Mouse (Mus musculus) C2C12 (cell line): Measurements from ENCODE around the gene Thrb. TPM values are rescaled to one million over a fixed set of nuclear protein-coding genes. Genes with fewer than 3 reads are reported as not detected.

Source experiments
- H3K27me3 ChIP-seq: one replicate; pipeline ENCODE4 v1.6.1; 2011; ENCODE audit not compliant: control insufficient read depth, insufficient read depth, insufficient read length
- H3K36me3 ChIP-seq: one replicate; pipeline ENCODE4 v1.6.1; 2011; ENCODE audit not compliant: control insufficient read depth, insufficient read depth
- H3K4me3 ChIP-seq: one replicate; pipeline ENCODE4 v1.5.1; 2011; ENCODE audit warnings: mild to moderate bottlenecking, control low read depth; ENCODE audit not compliant: poor library complexity, insufficient read depth, severe bottlenecking
- H3K79me2 ChIP-seq: one replicate; pipeline ENCODE4 v1.6.1; 2011; ENCODE audit not compliant: control insufficient read depth, insufficient read depth
- H3K79me3 ChIP-seq: one replicate; pipeline ENCODE4 v1.6.1; 2011; ENCODE audit warnings: low read depth, control low read depth
- H3ac ChIP-seq: one replicate; pipeline ENCODE3; 2011; ENCODE audit warnings: low read depth; ENCODE audit not compliant: control insufficient read depth, insufficient read length
- CEBPB ChIP-seq: IDR thresholded peaks from one replicate; pipeline ENCODE4 v1.6.1; 2011; ENCODE audit warnings: low read depth, mild to moderate bottlenecking, control low read depth, moderate library complexity
- CTCF ChIP-seq: IDR thresholded peaks from one replicate; pipeline ENCODE4 v1.5.1; 2011; ENCODE audit not compliant: control insufficient read depth, insufficient read depth, insufficient read length
- FOSL1 ChIP-seq: IDR thresholded peaks from one replicate; pipeline ENCODE4 v1.8.0; 2011; ENCODE audit warnings: mild to moderate bottlenecking, low read length; ENCODE audit not compliant: poor library complexity, insufficient read depth, severe bottlenecking
- MAX ChIP-seq: IDR thresholded peaks from one replicate; pipeline ENCODE4 v1.6.1; 2011; ENCODE audit warnings: mild to moderate bottlenecking, control low read depth
- MYOD1 ChIP-seq: IDR thresholded peaks from one replicate; pipeline ENCODE4 v1.6.1; 2011; ENCODE audit warnings: low read depth; ENCODE audit not compliant: control insufficient read depth, insufficient read length
- MYOG ChIP-seq: IDR thresholded peaks from one replicate; pipeline ENCODE4 v1.6.1; 2011; ENCODE audit not compliant: control insufficient read depth, insufficient read length; ENCODE audit errors: extremely low read depth
- USF1 ChIP-seq: IDR thresholded peaks from one replicate; pipeline ENCODE4 v1.6.1; 2011; ENCODE audit warnings: low read depth, mild to moderate bottlenecking, control low read depth, moderate library complexity
- polyA plus RNA-seq: library from polyadenylated mRNA; unstranded; fragments of >200 nt; fragmentation: generic; extraction: Trizol; gene quantifications from one replicate; pipeline ENCODE4 v1.2.1, GENCODE M21; 2012; ENCODE audit warnings: missing spikeins

Gene Thrb
- polyA plus RNA-seq, 1 experiment, result 0.01 TPM

DNA sequence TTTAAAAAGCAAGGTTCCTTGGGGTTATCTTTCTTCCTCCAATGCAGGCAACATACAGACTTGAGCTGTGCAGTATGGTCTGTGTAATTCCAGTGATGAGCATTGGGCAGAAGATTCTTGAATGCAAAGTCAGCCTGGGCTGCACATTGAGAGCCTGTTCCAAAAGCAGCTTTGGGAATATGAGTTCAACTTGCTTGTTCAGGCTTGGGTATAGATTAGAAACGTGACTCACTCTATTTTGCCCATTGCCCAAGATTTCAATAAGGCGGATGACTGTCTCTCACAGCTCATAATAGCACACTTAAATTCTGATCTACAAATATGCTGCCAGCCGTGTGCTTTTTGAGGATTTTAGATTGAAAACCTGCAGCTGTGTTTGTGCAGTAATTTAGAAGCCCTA, 18.3 kb upstream of the Thrb start:
- no peak overlapping the region for H3ac ChIP-seq
- H3K27me3 ChIP-seq, result no peaks in the 10 kb centered on the region
- no peak overlapping the region for H3K4me3 ChIP-seq
- TF ChIP-seq USF1 (no peak), FOSL1 (no peak), CTCF (no peak), MYOD1 (no peak), MAX (no peak), MYOG (no peak), CEBPB (no peak)
- H3K79me3 ChIP-seq, result no peaks in the 10 kb centered on the region
- H3K36me3 ChIP-seq, result no peaks in the 10 kb centered on the region
- H3K79me2 ChIP-seq, result no peaks in the 10 kb centered on the region

DNA sequence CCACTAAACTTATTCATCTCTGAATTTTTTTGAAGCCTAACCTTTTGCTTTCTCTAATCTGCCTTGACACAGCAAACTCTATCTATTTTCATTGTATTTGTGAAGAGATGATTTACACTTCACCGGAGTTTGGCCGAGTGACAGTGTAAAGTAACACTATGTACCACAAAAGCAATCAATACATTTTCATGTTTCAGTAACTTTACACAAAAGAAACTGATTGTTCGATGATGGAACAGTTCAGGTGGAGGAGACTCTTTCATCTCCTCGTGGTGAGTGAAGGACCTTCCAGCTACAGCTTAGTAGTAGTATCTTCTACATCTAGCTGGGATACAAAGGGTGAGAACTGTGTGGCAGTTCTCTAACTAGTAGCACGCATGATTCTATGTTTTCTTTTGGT, 5.0 kb upstream of the Thrb start:
- no peaks in the 10 kb centered on the region for H3K36me3 ChIP-seq
- no peaks in the 10 kb centered on the region for H3K79me3 ChIP-seq
- no peak overlapping the region for H3ac ChIP-seq
- H3K4me3 ChIP-seq, result no peak overlapping the region
- H3K27me3 ChIP-seq, result peaks cover 2% of the 10 kb centered on the region
- H3K79me2 ChIP-seq, result no peaks in the 10 kb centered on the region
- no peak for TF ChIP-seq CTCF
- TF ChIP-seq MYOD1, result no peak
- no peak for TF ChIP-seq USF1
- TF ChIP-seq MAX, result no peak
- TF ChIP-seq MYOG, result no peak
- no peak for TF ChIP-seq FOSL1
- no peak for TF ChIP-seq CEBPB

DNA sequence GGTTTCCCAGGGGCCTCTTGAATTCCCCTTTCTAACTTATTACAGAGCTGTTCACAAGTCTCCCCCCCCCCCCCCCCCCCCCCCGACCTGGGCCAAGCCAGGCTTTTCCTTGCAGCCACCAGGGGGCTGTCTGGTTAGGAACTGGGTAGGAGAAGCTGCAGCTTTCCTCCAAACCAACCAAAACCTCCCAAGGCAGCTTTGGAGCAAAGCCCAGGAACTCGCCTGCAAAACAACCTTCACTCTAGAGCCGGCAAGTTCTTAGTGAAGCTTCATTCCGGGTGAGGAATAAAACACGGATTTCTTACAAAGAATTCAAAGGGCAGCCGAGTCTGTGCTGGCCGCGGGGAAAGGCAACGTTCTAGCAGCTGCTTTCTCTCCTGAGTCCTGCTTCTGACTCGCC, 1.0 kb upstream of the Thrb start:
- H3K4me3 ChIP-seq, result no peak overlapping the region
- H3K79me2 ChIP-seq, result no peaks in the 10 kb centered on the region
- no peak overlapping the region for H3ac ChIP-seq
- H3K36me3 ChIP-seq, result no peaks in the 10 kb centered on the region
- H3K27me3 ChIP-seq, result peaks cover 16% of the 10 kb centered on the region
- TF ChIP-seq CEBPB (no peak), FOSL1 (no peak), MYOG (no peak), MYOD1 (no peak), USF1 (no peak), MAX (no peak)
- no peaks in the 10 kb centered on the region for H3K79me3 ChIP-seq

DNA sequence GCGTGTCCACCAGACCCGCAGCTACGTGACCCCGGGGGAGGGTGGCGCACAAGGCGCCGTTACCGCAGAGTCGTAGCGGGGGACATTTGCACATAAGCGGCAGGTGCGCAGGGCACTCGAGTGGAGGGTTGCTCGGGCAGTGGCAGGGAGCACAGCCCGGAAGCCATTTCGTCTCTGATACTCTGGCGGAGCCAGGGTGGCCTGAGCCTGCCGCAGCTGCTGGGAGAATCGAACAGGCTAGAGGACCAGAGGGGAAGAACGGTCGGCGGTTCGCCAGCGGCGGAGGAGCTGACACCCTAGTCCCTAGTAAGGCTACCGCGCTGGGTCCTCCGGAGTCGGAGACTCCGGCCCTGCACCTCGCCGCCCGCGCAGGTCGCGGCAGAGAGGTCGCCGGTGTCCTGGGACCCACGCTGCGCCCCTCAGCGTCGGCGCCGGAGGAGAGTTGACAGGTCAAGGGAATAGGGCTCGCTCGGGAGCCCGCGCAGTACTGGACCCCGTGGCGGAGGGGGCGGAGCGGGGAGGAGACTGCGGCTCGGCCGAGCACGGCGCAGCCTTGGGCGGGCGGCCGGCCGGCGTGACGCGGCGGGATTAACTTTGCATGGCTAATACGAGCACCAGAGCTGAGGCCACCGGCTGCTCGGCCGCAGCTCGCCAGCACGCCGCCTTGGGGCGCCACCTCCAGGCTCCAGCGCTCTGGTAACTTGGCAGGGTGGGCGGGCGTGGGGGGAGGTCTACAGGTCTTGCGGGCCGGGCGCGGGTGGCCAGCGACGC, 453 bp downstream of the Thrb start:
- Histone ChIP-seq H3ac (no peak overlapping the region), H3K36me3 (no peaks in the 10 kb centered on the region), H3K79me3 (no peaks in the 10 kb centered on the region), H3K79me2 (no peaks in the 10 kb centered on the region), H3K4me3 (no peak overlapping the region), H3K27me3 (peaks cover 16% of the 10 kb centered on the region)
- TF ChIP-seq CTCF (no peak), CEBPB (no peak), FOSL1 (no peak), MYOG (no peak), USF1 (no peak)

DNA sequence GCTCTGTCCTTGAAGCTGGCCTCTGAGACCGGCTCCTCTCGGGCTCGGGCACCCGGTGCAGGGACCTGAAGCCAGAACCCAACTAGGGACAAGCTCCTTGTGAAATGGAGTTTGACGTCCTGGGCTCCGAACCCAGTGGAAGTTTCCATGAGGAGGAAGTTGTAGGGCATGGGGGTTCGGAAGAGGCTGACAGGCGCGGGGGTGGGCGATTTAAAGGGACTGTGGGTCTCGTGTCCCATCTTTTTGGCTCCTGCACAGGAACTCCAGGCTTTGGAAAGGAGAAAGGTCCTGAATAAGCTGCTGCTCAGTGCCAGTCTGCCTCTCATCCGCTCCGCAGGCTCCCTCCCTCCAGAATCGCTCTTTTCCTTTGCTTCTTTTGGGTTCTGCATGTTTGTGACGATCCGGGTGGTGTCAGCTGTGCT, 1.1 kb downstream of the Thrb start:
- Histone ChIP-seq H3K79me3 (no peaks in the 10 kb centered on the region), H3K36me3 (no peaks in the 10 kb centered on the region), H3K79me2 (no peaks in the 10 kb centered on the region), H3K4me3 (no peak overlapping the region), H3ac (no peak overlapping the region), H3K27me3 (peaks cover 16% of the 10 kb centered on the region)
- no peak for TF ChIP-seq CTCF
- TF ChIP-seq MYOD1, result no peak
- TF ChIP-seq USF1, result no peak
- no peak for TF ChIP-seq MAX
- no peak for TF ChIP-seq MYOG
- no peak for TF ChIP-seq FOSL1
- TF ChIP-seq CEBPB, result no peak

DNA sequence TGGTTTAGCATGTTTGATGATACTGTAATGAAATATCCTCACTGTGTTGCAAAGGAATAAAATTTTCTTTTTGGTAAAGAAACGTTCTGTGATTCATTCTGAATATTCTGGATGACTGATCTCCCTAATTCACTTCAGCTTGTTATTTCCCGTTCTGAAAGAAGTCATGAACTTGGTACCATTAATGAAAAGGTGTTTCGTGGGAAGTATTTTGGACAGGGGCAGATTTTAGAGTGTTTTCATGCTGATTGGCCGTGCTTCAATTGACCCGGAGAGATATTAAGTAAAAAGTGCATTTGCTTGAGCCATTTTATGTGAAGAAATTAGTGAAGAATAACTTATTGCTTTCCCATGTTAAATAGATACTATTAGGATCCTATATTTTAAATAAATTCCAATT, 2.0 kb downstream of the Thrb start:
- Histone ChIP-seq H3K79me2 (no peaks in the 10 kb centered on the region), H3K4me3 (no peak overlapping the region), H3K27me3 (peaks cover 16% of the 10 kb centered on the region), H3K79me3 (no peaks in the 10 kb centered on the region), H3K36me3 (no peaks in the 10 kb centered on the region), H3ac (no peak overlapping the region)
- TF ChIP-seq MYOG (no peak), CTCF (no peak), CEBPB (no peak), MYOD1 (no peak), USF1 (no peak), MAX (no peak), FOSL1 (no peak)
